Mouse (Mus musculus) layer of hippocampus, postnatal 25 days (tissue): ENCODE results near the gene Plekha4. TPM values are rescaled to one million over a fixed set of nuclear protein-coding genes. Genes with fewer than 3 reads are reported as not detected.

Source experiments
- DNase-seq, 2 experiments: peaks; one replicate each; pipeline ENCODE4 v3.0.0; 2022; ENCODE audit warnings: mixed read lengths in 2 of 2, low spot score in 1 of 2; ENCODE audit errors: extremely low spot score in 1 of 2
- total RNA-seq, 2 experiments: library from RNA; stranded (reverse); gene quantifications; 2 replicates each; pipeline ENCODE4 v1.2.3; 2021

Gene Plekha4
- total RNA-seq, 2 experiments from 2014 or later: 0.47 TPM

DNA sequence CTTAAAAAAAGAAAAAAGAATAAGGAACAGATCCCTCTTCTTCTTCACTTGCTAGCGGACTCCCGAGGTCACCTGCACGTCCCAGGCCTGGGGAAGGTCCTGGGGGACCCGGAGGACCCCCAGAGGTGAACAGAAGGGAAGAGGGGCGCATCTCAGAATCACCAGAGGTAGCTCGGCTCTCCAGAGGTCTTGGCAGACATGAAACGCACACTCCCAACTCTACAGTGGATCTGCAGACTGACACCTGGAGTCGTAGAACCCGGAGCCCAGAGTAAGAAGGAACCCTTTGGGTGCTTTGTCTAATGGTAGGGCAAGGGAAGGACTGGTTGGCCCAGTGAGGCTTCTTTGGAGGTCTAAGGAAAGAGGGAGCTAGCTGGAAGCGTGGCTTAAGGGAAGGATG lies 11.5 kb downstream of the Plekha4 start:
- DNase-seq: no peak

DNA sequence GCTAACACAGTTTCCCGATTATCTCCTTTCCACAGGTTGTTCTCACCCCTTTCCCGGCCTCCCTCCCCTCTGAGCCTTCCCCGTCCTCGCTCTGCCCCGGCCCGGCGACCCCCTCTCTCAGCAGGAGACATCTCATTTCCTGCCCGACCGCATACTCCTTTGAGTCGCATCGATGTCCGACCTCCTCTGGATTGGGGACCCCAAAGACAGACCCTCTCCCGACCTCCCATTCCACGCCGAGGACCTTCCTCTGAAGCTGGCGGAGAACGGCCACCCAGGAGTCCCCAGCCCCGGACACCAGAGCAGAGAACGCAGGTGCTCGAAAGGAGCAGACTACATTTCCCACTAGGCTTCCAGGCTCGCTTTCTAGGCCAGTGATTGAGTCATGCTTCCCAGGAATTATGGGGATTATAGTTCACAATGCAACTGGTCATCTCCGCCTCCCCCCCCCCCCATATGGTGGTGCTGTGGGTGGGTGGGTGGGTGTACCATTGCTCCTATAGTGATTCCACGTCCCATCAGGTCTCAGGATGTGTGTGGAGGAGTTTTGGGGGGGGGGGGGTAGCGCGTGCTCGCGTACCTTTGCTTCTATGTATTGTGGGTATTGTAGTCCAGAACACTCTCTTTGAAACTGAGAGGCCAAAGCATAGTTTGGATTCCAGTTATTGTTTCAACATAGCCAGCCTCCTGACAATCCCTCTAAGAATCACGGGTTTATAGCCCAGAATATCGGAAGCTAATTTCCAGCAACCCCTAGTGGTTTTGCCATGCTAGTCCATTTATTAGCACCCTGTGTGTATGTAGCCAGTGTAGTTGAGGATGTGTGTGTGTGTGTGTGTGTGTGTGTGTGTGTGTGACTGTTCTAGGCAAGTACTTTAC lies 12.3 kb downstream of the Plekha4 start:
- peak; percentile 43 to 45 for DNase-seq

DNA sequence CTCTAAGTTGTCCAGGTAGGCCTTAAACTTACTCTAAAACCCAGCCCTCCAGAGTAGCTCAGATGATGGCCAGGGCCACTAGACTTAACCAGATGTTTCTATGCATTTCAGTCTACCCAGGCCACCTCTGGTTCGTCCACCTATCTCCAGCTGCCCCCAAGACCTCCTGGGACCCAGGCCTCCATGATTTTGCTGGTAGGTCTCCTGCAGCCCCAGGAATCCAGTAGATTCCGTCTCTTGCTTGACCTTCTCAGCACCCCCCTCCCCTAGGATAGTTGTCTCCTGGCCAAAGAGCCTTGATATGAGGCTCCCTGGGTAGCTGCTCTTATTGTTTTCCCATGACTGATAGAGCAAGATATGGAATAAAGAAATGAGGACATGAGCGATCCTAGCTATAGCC lies 13.0 kb downstream of the Plekha4 start:
- DNase-seq: no peak

DNA sequence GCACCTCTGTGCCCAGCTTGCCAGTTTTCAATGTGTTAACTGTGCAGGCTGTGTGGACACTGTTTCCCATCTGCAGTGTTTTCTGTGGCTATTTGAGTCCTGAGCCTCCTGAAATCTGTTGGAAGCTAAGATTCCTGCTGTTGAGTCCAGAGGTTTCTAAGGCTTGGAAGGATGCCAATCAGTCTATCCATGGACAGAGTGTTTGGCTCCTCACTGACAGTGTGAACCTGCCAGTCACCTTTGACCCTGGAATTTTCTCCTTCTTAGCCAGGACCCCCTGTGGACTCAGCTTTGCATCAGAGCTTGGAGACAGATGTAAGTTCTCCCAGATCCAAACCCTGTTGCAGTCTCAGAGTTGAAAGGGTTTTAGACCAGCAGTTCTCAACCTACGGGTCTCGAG lies 14.1 kb downstream of the Plekha4 start:
- DNase-seq: no peak

DNA sequence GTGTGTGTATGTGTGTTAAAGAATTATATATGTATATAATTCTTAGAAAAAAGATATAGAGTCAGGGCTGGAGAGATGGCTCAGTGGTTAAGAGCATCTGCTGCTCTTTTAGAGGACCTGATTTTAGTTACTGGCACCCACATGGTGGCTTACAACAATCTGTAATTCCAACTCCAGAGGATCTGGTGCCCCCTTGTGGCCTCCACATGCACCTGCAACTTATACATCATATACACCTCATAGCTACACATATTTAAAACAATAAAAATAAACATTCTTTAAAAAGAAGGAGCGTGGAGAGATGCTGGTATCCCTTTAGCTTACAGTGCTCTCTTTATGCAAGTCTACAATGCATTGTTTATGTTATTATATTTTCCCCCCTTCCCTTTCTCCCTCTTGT lies 18.4 kb downstream of the Plekha4 start:
- DNase-seq: no peak

DNA sequence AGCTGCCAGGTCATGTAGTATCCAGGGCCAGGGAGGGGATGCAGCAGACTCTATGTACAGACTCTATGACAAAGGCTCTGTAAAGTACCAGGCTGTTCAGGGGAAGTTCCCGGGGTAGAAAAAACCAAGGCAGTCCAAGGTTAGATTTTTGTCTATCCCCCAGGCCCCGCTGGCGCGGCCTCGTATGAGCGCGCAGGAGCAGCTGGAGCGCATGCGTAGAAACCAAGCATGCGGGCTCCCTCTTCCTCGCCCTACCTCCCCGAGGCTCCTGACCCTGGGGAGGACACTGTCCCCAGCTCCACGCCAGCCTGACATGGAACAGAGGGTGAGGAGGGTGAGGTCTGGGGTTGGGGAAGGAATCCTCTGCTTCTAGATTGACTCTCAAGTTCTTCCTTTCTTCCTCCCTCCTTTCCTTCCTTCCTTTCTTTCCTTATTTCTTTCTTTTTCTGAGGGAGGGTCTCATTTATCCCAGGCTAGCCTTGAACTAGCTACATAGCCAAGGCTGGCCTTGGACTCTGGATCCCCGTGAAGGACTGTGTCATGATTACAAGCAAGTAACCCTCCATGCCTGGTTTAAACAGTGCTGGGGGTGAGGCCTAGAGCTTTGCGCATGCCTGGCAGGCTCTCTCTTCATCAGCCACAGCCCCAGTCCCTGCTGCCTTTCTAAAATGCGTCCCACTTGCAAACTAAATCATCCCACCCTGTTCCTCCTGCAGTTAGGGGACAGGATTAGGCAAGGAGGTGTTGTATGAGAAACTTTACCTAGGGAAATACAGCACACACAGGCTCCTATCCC lies 23.7 kb downstream of the Plekha4 start:
- no peak for DNase-seq

DNA sequence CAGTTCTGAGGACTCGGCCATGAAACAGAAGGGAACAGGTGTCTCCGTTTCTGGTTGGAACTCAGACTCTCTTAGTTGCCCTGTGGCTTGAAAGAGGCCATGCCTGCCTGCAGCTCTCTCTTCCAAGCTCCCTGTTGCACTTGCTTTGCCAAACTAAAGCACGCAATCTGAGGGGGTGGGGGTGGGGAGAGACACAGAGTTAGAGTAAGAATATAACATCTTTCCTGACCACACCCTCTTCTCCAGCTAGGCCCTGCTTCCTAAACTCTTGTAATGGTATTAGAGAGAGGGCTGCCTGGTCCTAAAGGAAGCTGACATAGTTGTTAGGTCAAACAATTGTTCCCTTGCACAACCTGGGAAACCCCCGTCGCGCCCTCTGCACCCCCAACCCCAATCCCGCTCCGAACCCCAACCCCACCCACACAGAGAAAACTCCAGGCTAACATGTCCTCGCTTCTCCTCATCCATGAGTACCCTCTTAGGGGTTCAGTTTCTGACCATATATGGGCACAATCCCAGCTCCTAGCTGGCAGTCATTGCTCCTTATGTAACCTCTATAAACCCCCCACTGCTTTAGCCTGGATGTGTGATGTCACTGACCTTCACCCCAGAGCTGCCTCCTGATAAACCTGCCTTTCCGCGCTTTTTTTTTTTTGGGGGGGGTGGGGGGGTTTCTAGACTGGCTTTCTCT lies 24.8 kb downstream of the Plekha4 start:
- DNase-seq: no peak

DNA sequence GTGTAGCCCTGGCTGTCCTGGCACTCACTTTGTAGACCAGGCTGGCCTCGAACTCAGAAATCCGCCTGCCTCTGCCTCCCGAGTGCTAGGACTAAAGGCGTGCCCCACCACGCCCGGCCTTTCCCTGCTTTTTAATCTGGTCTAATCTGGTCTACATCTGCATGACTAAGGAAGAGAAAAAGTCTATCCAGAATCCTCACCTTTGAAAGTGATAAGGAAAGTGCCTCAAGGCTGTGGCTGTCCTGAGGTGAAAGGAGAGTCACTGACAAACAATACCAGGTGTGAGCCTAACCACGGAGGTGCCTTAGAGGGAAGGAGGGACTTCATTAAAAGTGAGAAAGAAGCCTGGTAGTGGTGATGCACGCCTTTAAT lies 25.4 kb downstream of the Plekha4 start:
- DNase-seq: no peak

DNA sequence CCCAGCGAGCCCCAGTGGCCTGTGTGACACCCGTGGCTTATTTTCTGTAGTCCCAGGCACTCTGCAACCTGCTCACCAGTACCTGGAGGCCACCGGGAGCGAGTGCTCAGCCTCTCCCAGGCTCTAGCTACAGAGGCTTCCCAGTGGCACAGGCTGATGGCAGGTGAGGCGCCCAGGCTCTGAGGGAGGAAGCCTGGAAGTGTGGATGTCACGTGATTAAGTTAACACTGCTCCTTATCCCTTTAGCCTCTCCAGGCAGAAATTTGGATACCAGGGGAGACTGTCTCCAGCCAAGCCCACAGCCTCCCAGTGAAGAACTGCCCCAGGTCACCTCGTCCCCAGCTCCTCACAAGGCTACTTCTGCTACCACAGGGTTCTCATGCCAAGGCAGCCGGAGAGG lies 27.4 kb downstream of the Plekha4 start:
- DNase-seq: no peak

DNA sequence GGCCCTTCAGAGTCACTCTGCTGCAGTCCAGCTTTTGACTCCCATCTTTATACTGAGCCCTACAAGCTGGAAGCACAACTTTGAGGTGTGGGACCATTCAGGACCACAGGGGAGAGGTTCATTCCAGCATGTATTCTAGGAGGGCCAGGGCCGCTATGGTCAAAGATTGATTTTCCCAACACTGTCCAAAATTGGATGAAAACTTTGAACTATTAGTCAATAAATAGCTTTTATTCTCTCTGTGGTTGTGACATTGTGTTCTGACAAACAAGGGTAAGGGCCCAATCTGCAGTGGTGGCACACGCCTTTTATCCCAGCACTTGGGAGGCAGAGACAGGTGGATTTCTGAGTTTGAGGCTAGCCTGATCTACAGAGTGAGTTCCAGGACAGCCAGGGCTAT lies 27.9 kb downstream of the Plekha4 start:
- no peak for DNase-seq

DNA sequence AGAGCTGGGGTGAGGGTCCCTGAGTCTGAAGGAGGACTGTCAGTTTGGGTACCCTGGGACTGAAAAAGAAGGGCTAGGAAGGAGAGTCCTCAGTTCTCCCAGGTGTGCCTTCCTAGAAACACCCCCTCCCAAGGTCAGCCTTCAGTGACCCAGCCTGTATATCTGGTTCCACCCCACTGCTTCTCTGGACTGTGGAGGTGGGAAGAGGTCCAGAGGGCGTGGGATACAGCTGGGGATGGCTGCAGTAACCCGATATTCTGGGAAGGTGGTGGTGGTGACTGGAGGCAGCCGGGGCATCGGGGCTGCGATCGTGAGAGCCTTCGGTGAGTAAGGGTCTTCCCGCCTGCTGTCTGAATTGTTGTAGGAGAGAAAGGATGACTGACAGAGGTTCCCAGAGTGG lies 28.6 kb downstream of the Plekha4 start, which contains the start of gene Hsd17b14:
Gene Hsd17b14, plus strand, starts transcription at position 150 of the 400 bp plus-strand sequence.
- DNase-seq: no peak

DNA sequence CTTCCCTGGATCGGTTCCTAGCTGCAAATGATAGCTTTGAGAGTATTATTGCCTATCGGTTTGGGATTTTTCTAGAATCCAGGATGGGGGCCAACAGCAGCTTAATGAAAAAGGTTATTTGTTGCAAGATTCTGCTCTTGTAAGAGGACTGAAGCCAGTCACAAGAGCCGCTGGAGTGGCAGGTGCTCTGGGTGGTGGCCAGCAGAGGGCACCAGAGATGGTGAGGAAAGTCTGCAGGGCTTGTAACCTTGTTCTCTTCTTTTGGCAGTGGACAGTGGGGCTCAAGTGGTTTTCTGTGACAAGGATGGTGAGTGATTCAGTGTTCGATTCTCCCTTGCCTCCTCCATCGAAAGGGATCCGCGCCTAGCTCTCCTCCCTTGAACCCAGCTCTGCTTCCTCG lies 29.7 kb downstream of the Plekha4 start:
- DNase-seq: peak; percentile 51 to 79

DNA sequence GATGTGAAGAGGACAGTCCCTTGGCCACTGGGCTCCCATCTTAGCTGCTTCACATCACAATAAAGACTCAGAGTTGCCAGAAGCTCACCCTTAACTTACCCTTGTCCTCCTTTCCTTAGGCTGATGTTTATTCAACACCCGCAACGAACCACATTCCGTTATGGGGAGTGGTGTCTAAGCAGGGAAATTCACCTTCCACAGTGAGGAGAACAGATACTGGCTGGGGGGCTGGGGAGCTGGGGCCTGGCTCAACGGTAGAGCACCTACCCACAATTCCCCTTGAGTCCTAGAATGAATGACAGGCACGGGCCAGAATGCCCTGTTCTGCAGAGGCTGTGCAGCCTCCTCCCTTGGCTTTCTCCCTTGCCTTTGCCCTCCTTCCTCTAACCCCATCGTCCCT lies 32.8 kb downstream of the Plekha4 start:
- no peak for DNase-seq

DNA sequence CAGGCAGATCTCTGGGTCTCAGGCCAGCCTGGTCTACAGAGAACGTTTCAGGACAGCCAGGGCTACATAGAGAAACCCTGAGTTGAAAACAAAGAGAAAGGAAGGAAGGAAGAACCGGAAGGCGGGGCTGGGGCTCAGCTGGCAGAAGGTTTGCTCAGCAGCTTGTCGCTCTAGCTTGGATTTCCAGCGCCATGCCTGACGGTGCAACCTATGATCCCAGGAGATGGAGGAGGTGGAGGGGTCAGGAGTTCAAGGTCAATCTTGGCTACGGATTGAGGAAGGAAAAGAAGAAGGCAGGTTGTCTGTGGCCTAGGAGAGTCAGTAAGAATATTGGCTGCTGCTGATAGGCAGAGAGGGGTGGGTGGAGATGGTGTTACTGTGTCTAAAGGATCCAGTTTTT lies 34.1 kb downstream of the Plekha4 start:
- no peak for DNase-seq

DNA sequence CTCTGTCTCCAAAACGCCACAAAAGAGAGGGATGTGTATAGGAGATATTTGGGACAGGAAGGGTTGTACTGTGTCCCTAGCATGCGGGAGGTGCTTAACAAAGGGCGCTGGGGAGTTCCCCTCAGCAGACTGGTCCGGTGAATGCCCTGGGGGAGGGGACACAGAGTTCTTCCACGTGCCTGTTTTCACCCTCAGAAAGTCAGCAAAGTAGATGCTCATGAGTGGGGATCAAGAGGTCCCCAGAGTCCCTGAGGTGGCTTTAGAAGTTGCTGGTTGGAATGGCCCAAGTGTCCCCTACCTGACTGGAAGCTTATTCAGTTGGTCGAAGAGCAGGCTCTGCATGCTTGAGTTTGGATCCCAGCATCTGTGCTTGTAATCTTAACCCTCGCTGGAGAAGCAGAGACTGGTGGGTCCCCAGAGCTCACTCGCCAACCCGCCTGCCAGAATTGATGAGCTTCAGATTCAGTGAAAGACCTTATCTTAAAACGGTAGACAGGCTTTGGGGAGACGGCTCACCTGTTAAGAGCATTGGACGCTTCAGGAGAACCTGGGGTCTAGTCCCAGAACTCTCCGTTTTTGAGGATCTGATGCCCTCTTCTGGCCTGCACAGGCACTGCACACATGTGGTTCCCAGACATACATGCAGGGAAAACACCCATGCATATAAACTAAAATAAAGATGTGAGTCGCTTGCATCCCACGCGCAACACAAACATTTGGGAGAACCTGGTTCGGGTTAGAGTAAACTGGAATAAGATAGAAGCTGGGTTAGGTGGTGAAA lies 34.9 kb downstream of the Plekha4 start:
- peak; percentile 66 to 85 for DNase-seq

DNA sequence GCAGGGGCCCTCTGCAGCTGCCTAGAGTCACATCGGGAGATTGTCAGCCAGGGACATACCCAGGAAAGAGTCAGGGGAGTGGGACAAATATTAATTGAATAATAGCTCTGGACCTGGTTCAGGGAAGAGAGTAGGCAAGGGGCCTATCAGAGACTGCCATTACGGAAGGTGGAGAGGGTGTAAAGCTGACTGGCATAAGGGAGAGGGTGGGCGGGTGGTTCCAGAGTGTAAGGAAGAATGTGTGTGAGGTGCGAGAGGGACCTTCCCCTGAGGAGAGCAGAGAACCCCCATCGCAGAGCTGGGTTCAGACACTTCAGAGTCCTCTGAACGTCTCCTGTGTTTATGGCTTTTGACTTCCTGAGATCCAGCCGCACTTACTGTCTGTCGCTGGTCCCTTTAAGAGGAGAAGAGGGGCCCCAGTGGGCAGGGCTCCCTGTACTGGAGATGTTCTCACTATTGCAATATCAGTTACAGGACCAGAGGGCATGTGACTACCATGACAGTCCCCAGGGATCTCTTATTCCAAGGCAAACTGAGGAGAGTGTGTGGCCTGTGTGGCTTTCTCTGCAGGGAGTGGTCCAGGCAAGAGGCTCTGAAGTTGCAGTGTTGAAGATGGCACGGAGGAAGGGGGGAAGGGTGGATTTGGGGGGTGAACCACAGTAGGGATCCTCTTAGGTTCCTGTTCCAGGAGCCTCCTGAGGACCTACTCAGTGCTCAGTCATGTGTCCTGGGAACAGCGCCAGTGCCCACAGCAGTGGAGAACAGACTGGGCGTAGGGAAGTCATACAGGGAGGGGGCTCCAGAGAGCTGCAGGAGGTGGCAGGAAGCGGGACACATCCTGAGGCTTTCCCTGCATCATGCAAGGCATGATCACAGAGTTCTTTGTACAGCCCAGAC lies 35.7 kb downstream of the Plekha4 start:
- DNase-seq: no peak

DNA sequence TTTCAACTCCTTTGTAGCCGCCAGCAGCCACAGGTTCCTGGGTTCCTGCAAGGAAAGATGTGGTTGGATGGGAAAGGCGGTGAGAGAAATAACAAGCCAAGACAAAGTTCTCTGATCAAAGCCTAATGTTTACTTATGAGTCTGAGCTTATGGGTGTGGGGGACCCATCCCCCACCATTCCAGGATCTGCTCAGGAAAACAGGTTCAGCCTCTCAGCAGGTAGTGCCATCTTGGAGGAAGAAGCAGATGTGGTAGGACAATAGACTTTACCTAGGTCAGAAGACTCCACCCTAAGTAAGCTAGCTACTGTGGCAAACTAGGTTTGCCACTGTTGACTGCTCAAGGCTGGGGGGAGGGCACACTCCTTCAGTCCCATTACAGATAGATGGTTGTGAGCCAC lies 38.7 kb downstream of the Plekha4 start:
- DNase-seq: no peak

DNA sequence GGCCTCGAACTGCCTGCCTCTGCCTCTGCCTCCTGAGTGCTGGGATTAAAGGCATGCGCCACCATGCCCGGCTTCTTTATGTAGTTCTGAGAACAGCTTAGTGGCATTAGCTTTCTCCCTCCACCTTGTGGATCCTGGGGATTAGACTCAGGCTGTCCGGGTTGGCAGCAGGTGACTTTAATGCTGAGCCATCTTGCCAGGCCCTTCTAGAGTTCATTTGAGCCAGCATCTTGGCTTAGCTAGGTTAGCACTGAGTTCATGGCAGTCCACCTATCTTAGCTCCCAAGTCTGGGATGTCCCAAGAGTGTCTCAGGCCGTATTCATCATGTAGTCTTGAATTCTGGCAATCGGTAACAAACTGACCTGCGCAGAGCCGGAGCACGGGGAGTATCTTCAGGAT lies 39.3 kb downstream of the Plekha4 start:
- DNase-seq: no peak

DNA sequence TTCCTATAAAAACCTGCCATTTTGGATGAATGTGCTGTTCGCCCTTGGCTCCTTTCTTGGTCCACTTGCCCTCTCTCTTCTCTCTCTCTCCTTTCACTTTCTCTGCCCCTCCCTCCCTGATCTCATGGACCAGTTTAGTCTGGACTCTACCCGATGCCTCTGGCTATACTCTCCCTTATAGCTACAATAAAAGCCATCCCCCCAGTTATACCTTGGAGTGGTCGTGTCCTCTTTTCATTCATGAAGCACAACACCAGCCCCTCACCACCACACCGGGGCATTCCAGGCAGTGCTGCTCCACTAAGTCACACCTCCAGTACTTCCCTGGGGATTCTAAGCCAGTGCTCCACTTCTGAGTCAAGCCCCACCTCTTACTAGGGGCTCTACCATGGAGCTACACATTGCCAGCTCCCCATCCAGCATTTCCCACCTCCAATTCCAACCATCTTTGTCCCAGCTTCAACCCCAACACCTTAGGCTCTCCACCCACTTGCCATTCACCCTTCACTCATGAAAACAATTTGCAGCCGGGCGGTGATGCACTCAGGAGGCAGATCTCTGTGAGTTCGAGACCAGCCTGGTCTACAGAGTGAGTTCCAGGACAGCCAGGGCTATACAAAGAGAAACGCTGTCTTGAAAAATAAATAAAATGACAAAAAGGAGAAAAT lies 41.1 kb downstream of the Plekha4 start:
- DNase-seq: no peak
